Mouse (Mus musculus) embryonic fibroblast, embryonic 13.5 days (primary cell): ENCODE results near the gene Traip. TPM values are rescaled to one million over a fixed set of nuclear protein-coding genes. Genes with fewer than 3 reads are reported as not detected.
A peak's percentile ranks its signal among the peaks of the same experiment; 100 is the strongest.

Experiments
- H3K27ac ChIP-seq: 2 replicates; pipeline ENCODE4 v1.5.1; 2012; ENCODE audit warnings: low read length, control low read depth, inconsistent platforms; ENCODE audit not compliant: insufficient read depth
- H3K4me1 ChIP-seq: 2 replicates; pipeline ENCODE4 v1.6.1; 2011; ENCODE audit warnings: low read length; ENCODE audit not compliant: control insufficient read depth, insufficient read depth
- H3K4me3 ChIP-seq: 2 replicates; pipeline ENCODE4 v1.5.1; 2011; ENCODE audit warnings: mild to moderate bottlenecking, control low read depth, low read length; ENCODE audit not compliant: insufficient read depth
- CTCF ChIP-seq: IDR thresholded peaks from 2 replicates; pipeline ENCODE4 v1.5.1; 2011; ENCODE audit warnings: mild to moderate bottlenecking, control low read depth, low read length, moderate library complexity, borderline replicate concordance; ENCODE audit not compliant: insufficient read depth
- POLR2A ChIP-seq: IDR thresholded peaks from 2 replicates; pipeline ENCODE4 v1.6.1; 2011; ENCODE audit warnings: low read depth, mild to moderate bottlenecking, control low read depth, low read length, moderate library complexity
- polyA plus RNA-seq: library from polyadenylated mRNA; stranded (reverse); fragments of >200 nt; gene quantifications from 2 replicates; pipeline ENCODE4 v1.2.4, GENCODE M21; 2011; ENCODE audit warnings: low read depth; ENCODE audit not compliant: missing spikeins, insufficient read length

Traip gene
- polyA plus RNA-seq, 1 experiment = 13.5 TPM

GRCm38 (mm10) chr9:107982681-107983346 lies 32.9 kb downstream of the Traip start, which contains the start of gene Gm20661:
Gene Gm20661 (plus strand): TSS chr9:107983058.
- Histone ChIP-seq H3K4me1 (peaks cover 18% of the 10 kb centered on the region), H3K27ac (peak within 1 kb of the TSS; percentile 92), H3K4me3 (peak within 1 kb of the TSS; percentile 86)
- TF ChIP-seq CTCF (no peak), POLR2A (peak; percentile 62)

- H3K27ac ChIP-seq = peak overlapping the region; percentile 92
- no peak overlapping the region; the same call in 1 of the 2 replicates for H3K4me3 ChIP-seq
- peaks cover 18% of the 10 kb centered on the region for H3K4me1 ChIP-seq
- TF ChIP-seq POLR2A = peak; percentile 50
- TF ChIP-seq CTCF = no peak
These were observed 33.5 kb downstream of the Traip start for GRCm38 (mm10) chr9:107983421-107983890.

GRCm38 (mm10) chr9:107984052-107984753 lies 34.3 kb downstream of the Traip start:
- TF ChIP-seq CTCF = no peak
- TF ChIP-seq POLR2A = 0 out of 2 replicates have a peak, but pooled peaks have one; percentile 33
- Histone ChIP-seq H3K4me3 (peak overlapping the region; percentile 86), H3K27ac (peak overlapping the region; percentile 92), H3K4me1 (peaks cover 18% of the 10 kb centered on the region)

GRCm38 (mm10) chr9:107984754-107985055 lies 34.8 kb downstream of the Traip start:
- TF ChIP-seq POLR2A = no peak; the same call in 1 of the 2 replicates
- TF ChIP-seq CTCF = no peak
- peak overlapping the region; percentile 86 for H3K4me3 ChIP-seq
- H3K4me1 ChIP-seq = peaks cover 18% of the 10 kb centered on the region
- H3K27ac ChIP-seq = peak overlapping the region; percentile 92

GRCm38 (mm10) chr9:107985131-107986119 lies 35.5 kb downstream of the Traip start, which contains the start of gene Inka1:
Gene Inka1 (minus strand): TSS chr9:107985879.
- Histone ChIP-seq H3K27ac (peak within 1 kb of the TSS; percentile 92), H3K4me3 (peak within 1 kb of the TSS; percentile 86), H3K4me1 (peaks cover 18% of the 10 kb centered on the region)
- TF ChIP-seq POLR2A = peak; percentile 82
- no peak for TF ChIP-seq CTCF

DNA sequence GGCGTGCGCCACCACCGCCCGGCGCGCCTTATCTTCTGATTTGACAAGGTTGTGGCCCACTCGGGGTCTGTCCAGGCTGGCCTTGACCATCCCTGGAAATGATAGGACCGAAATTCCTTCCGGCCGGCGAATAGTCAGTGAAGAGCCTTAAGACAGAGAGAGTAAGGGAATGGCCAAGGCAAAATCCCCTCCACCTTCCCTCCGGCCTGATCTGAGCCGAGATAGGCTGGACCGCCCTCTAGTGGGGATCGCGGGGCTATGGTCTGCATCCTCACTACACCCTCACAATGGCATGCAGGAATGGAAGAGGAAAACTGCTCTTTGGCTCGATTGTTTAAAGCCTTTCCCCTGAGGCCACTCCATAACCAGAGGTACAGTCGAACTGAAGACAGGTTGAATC lies 36.4 kb downstream of the Traip start:
- H3K27ac ChIP-seq = peak overlapping the region; percentile 1; the same call in 1 of the 2 replicates
- H3K4me1 ChIP-seq = peaks cover 12% of the 10 kb centered on the region
- peak overlapping the region; percentile 86; the same call in 1 of the 2 replicates for H3K4me3 ChIP-seq
- TF ChIP-seq CTCF = peak; percentile 89
- no peak for TF ChIP-seq POLR2A

GRCm38 (mm10) chr9:107987950-107988349 lies 38.0 kb downstream of the Traip start:
- H3K27ac ChIP-seq = peak overlapping the region; percentile 77
- peak; percentile 46; the same call in 1 of the 2 replicates for TF ChIP-seq POLR2A
- TF ChIP-seq CTCF = no peak
- no peaks in the 10 kb centered on the region for H3K4me1 ChIP-seq
- H3K4me3 ChIP-seq = no peak overlapping the region

DNA sequence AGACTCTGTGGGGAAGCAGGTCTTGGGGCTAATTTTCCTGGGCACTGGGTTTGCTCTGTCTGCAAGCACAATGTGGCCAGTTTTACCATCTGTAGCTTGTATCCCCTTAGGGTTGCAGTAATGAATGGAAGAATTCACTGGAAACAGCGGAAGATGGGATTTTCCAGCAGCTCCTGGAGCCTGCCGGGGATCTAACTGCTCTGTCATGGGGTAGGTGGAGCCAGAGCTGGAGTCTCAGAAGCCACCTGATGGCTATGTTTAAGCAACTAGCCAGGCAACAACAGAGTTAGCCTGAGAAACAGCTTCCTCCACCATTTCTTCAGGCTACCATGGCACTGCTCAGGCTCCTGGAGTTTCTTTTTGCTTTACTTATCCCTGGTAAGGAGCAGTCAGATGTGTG lies 42.3 kb downstream of the Traip start, which contains the start of gene Cdhr4:
TSS of gene Cdhr4 (plus strand) at position 301 of the 400 bp plus-strand sequence.
- Histone ChIP-seq H3K27ac (no peak within 1 kb of the TSS), H3K4me1 (no peaks in the 10 kb centered on the region), H3K4me3 (no peak within 1 kb of the TSS)
- TF ChIP-seq POLR2A = no peak

DNA sequence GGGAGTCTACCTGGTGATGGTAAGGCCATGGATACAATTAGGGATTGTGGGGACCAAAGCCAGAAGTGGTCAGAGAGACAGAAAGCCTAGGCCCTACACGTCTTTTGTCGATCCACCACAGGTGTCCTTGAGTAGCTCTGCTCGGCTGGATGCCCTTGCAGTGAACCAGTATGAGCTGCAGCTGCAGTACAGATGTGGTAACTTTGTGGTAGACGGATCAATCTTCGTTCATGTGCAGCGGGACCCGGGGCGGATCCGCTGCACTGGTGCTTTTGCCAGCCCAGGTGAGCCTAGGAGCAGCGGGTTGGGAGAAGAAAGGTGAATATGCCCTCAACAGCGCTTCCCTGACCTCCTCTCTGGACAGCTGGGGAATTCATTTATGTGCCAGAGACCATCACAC lies 43.1 kb downstream of the Traip start:
- Histone ChIP-seq H3K4me1 (no peaks in the 10 kb centered on the region), H3K4me3 (no peak overlapping the region), H3K27ac (no peak overlapping the region)
- no peak for TF ChIP-seq POLR2A
- TF ChIP-seq CTCF = no peak
